Mouse (Mus musculus) kidney, adult 2 months (tissue): Measurements from ENCODE around the gene Cnot3. TPM values are rescaled to one million over a fixed set of nuclear protein-coding genes. Genes with fewer than 3 reads are reported as not detected.
"Not testable (repeated sequence)": the region's sequence is repeated elsewhere in the genome, so short reads cannot be mapped to it uniquely, and the experiment has no call there.

Experiments
- DNase-seq: peaks from one replicate; pipeline ENCODE4 v3.0.0; 2021
- H3K27ac ChIP-seq: fragments of 200-500 bp; 2 replicates; pipeline ENCODE4 v1.5.1; 2012; ENCODE audit warnings: low read depth, low read length, control low read depth, inconsistent platforms; ENCODE audit not compliant: insufficient read depth
- H3K27me3 ChIP-seq: fragments of 200-500 bp; replicated peaks from 2 replicates; pipeline ENCODE4 v1.6.1; 2012; ENCODE audit warnings: mild to moderate bottlenecking, moderate library complexity, low read length, inconsistent platforms; ENCODE audit not compliant: control insufficient read depth, insufficient read depth
- H3K36me3 ChIP-seq: fragments of 200-500 bp; 2 replicates; pipeline ENCODE4 v1.6.1; 2012; ENCODE audit warnings: mild to moderate bottlenecking, moderate library complexity, low read length, inconsistent platforms; ENCODE audit not compliant: control insufficient read depth, insufficient read depth
- H3K4me1 ChIP-seq: fragments of 200-500 bp; 2 replicates; pipeline ENCODE4 v1.6.1; 2011; ENCODE audit warnings: low read length; ENCODE audit not compliant: control insufficient read depth, insufficient read depth
- H3K4me3 ChIP-seq: fragments of 200-500 bp; 2 replicates; pipeline ENCODE4 v1.5.1; 2011; ENCODE audit warnings: mild to moderate bottlenecking, low read depth, low read length, control low read depth; ENCODE audit not compliant: insufficient read depth
- CTCF ChIP-seq: fragments of 200-500 bp; conservative IDR thresholded peaks from 2 replicates; pipeline ENCODE4 v1.5.1; 2011; ENCODE audit warnings: low read depth, mild to moderate bottlenecking, control low read depth, low read length, moderate library complexity, mixed read lengths; ENCODE audit not compliant: insufficient read depth, insufficient read length
- POLR2A ChIP-seq: fragments of 200-500 bp; IDR thresholded peaks from one replicate; pipeline ENCODE4 v1.6.1; 2011; ENCODE audit warnings: low read depth, low read length, control low read depth
- WGBS: fragments of 180-500 bp; shearing (Covaris S2); methylation state at CpG from one replicate; pipeline ENCODE4 v1.1.7; 2018; 5-methylcytosine and 5-hydroxymethylcytosine counted together
- polyA plus RNA-seq: library from polyadenylated mRNA; depleted of rRNA; stranded (reverse); fragments of >200 nt; gene quantifications from 2 replicates; pipeline ENCODE4 v1.2.3, GENCODE M21; 2012; rRNA removed

Gene Cnot3
- polyA plus RNA-seq: 41.9 and 45.0 TPM in 2 replicates

- no peaks in the 10 kb centered on the region for H3K36me3 ChIP-seq
- peaks cover 14% of the 10 kb centered on the region for H3K4me1 ChIP-seq
- 1% methylated on average over 58 of the region's 58 CpGs for WGBS
- no peaks in the 10 kb centered on the region for H3K27me3 ChIP-seq
- TF ChIP-seq POLR2A: peak; percentile 32
- TF ChIP-seq CTCF: no peak
- peak within 1 kb of the TSS; percentile 99 for H3K4me3 ChIP-seq
- peak; percentile 100 for DNase-seq
- H3K27ac ChIP-seq: peak within 1 kb of the TSS; percentile 94
Measured at GRCm38 (mm10) chr7:3644672-3645487, at the start of gene Cnot3. Gene Cnot3, plus strand, starts transcription at chr7:3645268.

- 51% methylated on average over 1 of the region's 1 CpGs for WGBS
- not testable (repeated sequence) for DNase-seq, H3K4me1 ChIP-seq, H3K27ac ChIP-seq, H3K4me3 ChIP-seq, H3K36me3 ChIP-seq, H3K27me3 ChIP-seq
Measured at GRCm38 (mm10) chr7:3597755-3598154, 47.3 kb upstream of the Cnot3 start.

DNA sequence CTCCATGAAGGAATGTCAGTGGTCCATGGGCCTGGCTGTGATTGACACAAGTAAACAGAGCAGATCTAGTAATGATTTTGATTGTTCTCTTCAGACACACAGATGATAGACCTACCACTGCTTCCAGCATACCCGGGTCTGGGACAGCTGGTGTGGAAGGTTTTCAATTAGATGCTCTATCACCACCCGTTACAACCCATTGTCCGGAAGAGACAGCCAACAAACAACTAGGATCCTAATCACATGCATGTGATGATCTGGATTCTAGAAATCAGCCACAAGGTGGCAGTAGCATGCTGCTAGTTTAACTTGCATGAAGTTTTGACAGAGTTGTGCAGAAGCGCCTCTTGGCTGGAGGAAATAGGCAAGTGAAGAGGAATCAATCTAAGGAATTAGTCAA is 43.9 kb upstream of the Cnot3 start:
- WGBS: 2% methylated on average over 4 of the region's 4 CpGs
- peak; percentile 51 for TF ChIP-seq CTCF
- TF ChIP-seq POLR2A: no peak
- Histone ChIP-seq H3K36me3 (no peaks in the 10 kb centered on the region), H3K27ac (no peak overlapping the region), H3K4me3 (no peak overlapping the region), H3K4me1 (no peaks in the 10 kb centered on the region), H3K27me3 (no peaks in the 10 kb centered on the region)
- DNase-seq: peak; percentile 83

DNA sequence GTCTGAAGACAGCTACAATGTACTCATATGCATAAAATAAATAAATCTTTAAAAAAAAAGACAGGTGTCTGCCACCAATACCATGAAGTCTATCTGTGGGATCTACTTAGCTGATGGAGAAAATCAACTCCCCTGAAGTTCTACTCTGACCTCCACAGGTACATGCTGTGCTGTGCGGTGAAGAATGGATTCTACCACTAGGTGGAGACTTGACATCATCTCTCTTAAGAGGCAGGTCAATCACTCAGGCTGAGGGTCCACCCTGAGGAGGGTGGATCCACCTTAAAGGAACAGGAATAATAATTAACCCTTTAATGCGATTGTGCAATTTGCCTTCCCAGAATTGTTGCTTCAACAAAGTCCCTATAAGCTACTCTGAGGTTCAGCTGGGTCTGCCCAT is 38.3 kb upstream of the Cnot3 start:
- TF ChIP-seq POLR2A (no peak), CTCF (peak; percentile 58)
- H3K4me3 ChIP-seq: no peak overlapping the region
- no peak overlapping the region for H3K27ac ChIP-seq
- no peaks in the 10 kb centered on the region for H3K36me3 ChIP-seq
- 16% methylated on average over 2 of the region's 2 CpGs for WGBS
- no peaks in the 10 kb centered on the region for H3K27me3 ChIP-seq
- H3K4me1 ChIP-seq: no peaks in the 10 kb centered on the region
- DNase-seq: peak; percentile 66

DNA sequence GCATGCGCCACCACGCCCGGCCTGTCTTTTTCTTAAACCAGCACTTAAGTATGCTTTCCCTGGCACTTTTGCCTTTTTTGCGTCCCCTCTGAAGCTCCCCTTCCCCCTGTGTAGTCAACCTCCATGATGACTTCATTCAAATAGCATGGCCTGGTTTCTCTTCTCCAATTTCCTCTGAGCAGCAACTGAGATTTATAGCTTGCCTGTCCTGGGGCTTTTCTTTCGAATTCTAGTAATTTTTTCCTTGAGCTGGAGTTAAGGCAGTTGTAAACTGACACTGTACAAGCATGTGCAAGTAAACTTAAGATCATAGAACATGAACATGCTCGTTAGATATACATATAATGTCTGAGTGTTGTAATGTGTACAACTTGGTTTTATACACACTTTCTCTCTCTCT is 37.7 kb upstream of the Cnot3 start:
- no peaks in the 10 kb centered on the region for H3K36me3 ChIP-seq
- no peak overlapping the region for H3K4me3 ChIP-seq
- DNase-seq: no peak
- H3K4me1 ChIP-seq: no peaks in the 10 kb centered on the region
- WGBS: 64% methylated on average over 6 of the region's 6 CpGs
- H3K27ac ChIP-seq: no peak overlapping the region
- H3K27me3 ChIP-seq: no peaks in the 10 kb centered on the region
- no peak for TF ChIP-seq POLR2A
- TF ChIP-seq CTCF: no peak

DNA sequence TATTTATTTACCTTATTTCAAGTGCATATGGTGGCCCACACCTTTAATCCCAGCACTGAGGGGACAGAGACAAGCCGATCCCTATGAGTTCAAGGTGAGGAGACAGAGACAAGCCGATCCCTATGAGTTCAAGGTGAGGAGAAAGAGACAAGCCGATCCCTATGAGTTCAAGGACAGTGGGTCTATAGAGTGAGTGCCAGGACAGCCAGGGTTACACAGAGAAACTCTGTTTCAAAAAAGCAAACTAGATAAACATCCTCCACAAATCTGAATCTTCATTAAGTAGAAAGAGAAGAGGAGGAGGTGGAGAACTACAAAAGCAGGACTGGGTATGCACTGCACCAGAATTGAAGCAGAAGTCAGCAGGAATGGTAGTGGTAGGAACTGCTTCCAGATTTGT is 36.4 kb upstream of the Cnot3 start:
- 78% methylated on average over 3 of the region's 3 CpGs for WGBS
- Histone ChIP-seq H3K4me1 (no peaks in the 10 kb centered on the region), H3K4me3 (no peak overlapping the region), H3K27ac (no peak overlapping the region; the same call in 1 of the 2 replicates), H3K27me3 (no peaks in the 10 kb centered on the region), H3K36me3 (no peaks in the 10 kb centered on the region)
- TF ChIP-seq POLR2A (no peak), CTCF (no peak)
- DNase-seq: no peak

- Histone ChIP-seq H3K27ac (no peak overlapping the region; the same call in 1 of the 2 replicates), H3K36me3 (no peaks in the 10 kb centered on the region), H3K27me3 (no peaks in the 10 kb centered on the region), H3K4me1 (no peaks in the 10 kb centered on the region), H3K4me3 (no peak overlapping the region)
- DNase-seq: peak; percentile 91
- 13% methylated on average over 3 of the region's 3 CpGs for WGBS
- TF ChIP-seq CTCF (no peak), POLR2A (no peak)
Measured at GRCm38 (mm10) chr7:3609082-3609481, 36.0 kb upstream of the Cnot3 start.
